Mouse (Mus musculus): ENCODE measurements around the gene Map1b. TPM values are rescaled to one million over a fixed set of nuclear protein-coding genes. Genes with fewer than 3 reads are reported as not detected.

Map1b gene
- total RNA-seq, 2 experiments from 2014 or later, result 8.4 to 9.5 TPM

DNA sequence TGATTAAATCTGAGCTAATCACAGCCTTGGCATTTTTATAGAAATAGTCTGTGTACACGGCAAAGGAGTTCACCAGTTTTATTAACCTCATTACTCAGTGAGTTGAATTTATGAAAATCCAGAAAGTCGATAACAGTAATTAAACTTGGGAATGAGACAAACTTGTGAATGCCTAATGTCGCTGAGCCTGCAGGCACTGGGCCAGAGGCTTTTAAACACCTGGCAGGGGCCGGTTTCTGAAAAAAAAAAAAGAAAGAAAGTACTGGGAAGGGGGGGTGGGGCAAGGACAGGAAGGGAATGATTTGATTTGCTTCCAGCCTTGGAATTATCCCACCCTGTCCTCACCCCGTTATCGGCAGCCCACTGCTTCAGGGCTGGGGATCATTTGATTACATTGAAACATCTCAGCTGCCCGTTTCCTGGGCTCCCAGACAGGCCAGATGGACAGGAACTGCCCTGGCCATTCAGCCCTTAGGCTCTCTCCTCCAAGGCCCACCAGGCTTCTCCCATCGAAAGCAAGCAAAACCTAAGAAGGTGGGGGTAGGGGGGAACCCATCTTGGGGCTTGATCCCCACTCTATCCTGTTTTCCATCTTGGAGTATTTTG lies 21.7 kb upstream of the Map1b start:
- DNase-seq, result no peak
- intact Hi-C loops (cut with DNase I), result no loop called here

DNA sequence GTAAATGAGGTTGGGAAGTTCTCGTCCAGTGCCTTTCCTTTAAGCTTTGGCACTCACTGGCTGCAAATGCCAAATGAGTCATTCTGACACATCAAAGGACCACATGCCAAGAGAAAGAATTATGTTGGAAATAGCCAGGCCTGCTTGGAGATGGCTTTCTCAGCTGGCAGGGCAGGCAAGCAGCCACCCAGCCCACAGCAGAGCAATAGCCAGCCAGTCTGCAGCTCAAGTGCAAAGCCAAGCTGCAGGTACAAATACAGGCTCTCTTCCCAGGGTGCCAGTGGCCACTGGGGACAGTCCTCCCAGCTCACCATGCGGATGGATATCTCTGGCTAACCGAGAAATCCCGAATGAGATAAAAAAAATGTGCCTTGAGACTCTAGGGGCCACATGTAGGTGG lies 12.1 kb upstream of the Map1b start:
- intact Hi-C loops (cut with DNase I), result no loop called here
- no peak for DNase-seq

DNA sequence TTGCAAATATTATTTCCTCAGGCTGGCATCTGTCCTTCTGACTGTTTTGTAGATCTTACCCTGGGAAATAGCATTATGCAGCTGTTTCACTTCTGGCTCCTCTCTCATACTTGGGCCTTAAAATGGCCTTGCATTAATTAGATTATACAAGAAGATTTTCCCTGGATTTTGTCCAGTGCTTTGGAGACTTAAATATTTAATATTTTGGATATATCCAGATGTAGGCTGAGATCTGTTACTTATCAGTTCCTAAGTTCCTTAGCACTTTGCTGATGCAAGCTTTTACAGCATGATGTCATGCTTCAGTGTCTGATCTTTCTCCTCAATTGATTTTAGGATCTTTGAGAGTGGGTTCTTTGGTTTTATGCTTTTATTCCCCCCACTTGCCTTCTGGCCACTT lies 11.6 kb upstream of the Map1b start:
- DNase-seq, result no peak
- intact Hi-C loops (cut with DNase I), result no loop called here

DNA sequence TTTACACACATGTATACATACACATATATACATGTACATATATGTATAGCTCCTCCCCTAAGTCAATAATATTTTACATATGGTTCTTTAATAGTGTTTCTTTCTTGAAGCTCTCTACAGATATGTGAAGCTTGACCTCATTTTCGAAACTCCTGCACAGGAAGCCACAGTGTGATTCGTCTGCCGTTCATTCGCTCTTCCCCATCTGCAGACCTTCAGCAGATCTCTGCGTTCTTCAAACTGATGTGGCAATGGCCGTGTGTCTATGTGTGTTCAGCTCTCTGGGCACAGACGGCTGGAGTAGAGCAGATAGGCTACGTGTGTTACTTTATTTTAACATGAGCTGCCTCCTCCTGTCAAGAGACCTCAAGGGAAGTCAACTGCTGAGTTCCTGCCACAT lies 9.2 kb upstream of the Map1b start:
- intact Hi-C loops (cut with DNase I), result no loop called here
- no peak for DNase-seq

- no peak for DNase-seq
- intact Hi-C loops (cut with DNase I), result loop anchor here (10.0 kb wide), 1 partner anchor 317 kb away; no protein-coding TSS in a partner anchor
Observed at GRCm38 (mm10) chr13:99517836-99518235, 1.5 kb upstream of the Map1b start.

- DNase-seq, result peak in 1 of 2 experiments; percentile 21
- intact Hi-C loops (cut with DNase I), result loop anchor here (10.0 kb wide), 1 partner anchor 319 kb away; no protein-coding TSS in a partner anchor
Observed at GRCm38 (mm10) chr13:99515736-99516447, 448 bp downstream of the Map1b start.

- intact Hi-C loops (cut with DNase I), result loop anchor here (10.0 kb wide), 1 partner anchor 320 kb away; no protein-coding TSS in a partner anchor
- peak; percentile 59 to 66 for DNase-seq
Observed at GRCm38 (mm10) chr13:99514917-99515591, 1.3 kb downstream of the Map1b start.

GRCm38 (mm10) chr13:99513990-99514389 lies 2.4 kb downstream of the Map1b start:
- intact Hi-C loops (cut with DNase I), result loop anchor here (10.0 kb wide), 1 partner anchor 321 kb away; no protein-coding TSS in a partner anchor
- no peak for DNase-seq

GRCm38 (mm10) chr13:99513138-99513537 lies 3.2 kb downstream of the Map1b start:
- intact Hi-C loops (cut with DNase I), result loop anchor here (10.0 kb wide), 1 partner anchor 322 kb away; no protein-coding TSS in a partner anchor

GRCm38 (mm10) chr13:99509896-99510295 lies 6.4 kb downstream of the Map1b start:
- intact Hi-C loops (cut with DNase I), result loop anchor here (10.0 kb wide), 1 partner anchor 325 kb away; no protein-coding TSS in a partner anchor

More at GRCm38 (mm10) chr13:99513138-99513537, 3.2 kb downstream of the Map1b start:
- DNase-seq, result peak; percentile 38 to 42

DNA sequence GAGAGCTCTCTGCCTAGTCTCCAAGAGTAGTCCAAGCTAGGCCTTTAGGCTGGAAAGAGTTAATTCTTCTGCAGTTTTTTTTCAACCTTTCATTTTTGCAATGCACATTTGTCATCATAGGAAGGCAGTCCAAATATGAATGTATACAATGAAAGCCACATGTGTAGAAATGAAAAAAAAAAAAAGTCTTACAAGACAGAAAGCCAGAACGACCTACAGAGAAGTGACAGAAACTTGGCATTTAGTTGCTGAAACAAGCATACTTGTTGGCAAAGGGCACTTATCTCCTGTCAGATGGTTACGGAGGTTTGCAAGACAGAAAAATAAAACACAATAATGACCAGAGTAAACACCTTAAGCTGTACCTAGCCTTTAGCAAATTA lies 9.8 kb downstream of the Map1b start:
- intact Hi-C loops (cut with DNase I), result no loop called here
- DNase-seq, result no peak

More at GRCm38 (mm10) chr13:99509896-99510295, 6.4 kb downstream of the Map1b start:
- no peak for DNase-seq

DNA sequence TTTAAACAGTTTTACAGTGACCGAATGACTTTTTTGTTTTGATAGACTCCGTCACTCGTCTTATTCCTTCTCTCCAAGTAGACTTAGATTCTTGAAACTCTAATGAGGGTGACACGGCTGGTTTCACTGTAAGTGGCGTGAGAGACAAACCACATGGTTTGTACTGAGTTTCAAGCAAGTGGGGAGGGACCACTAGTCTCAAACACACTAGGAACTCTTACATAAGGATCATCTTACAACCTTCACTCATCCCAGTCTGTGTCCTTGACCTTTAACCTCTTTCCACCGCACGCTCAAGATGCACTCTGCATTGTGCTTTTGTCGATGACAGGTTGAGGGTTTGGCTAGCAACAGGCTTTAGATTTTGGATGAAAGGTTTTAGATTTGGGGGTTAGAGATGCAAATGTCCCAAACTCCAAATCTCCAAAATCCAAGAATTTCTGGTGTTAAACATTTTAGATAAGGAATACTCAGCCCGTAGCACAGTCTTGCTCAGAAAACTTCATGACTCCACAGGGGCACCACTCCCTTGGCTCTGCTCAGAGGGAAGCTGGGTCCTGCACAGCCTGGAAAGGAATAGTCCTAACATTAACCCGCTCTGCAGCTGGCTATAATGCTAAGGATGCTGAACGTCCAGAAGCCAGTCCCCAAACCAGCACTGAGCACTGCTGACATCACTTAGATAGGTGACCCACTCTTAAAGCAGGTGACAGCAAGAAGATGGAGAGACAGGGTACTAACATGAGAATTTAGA lies 10.3 kb downstream of the Map1b start:
- intact Hi-C loops (cut with DNase I), result no loop called here

DNA sequence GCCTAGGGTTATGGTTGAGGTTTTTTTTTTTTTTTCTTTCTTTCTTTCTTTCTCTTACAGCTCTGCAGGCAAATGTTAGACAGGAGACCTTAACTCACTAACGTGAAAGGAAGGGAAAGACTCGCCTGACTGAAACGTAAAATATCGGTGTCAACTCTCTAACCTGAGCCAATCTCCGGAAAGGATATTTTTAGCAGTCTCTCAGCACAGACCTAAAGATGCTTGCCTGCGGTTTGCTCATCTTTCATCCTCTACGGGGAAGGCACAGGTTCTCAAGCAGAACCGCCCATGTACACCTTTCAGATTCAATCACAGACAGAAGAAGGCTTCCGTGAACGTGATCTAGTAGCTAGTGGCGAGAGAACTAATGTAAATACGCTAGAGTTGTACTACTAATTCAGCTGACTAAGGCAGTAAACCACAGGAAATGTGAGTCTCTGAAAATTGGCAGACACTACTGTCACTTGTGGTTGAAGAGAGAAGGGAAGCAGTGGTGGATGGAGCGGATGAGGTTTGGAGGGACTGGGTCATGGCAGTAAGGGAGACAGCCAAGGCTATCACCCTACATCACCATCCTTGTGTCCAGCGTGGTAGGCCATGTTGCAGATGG lies 12.9 kb downstream of the Map1b start:
- no peak for DNase-seq
- intact Hi-C loops (cut with DNase I), result no loop called here

More for the DNA sequence above, 10.3 kb downstream of the Map1b start:
- DNase-seq, result no peak

- intact Hi-C loops (cut with DNase I), result no loop called here
- no peak for DNase-seq
Observed at GRCm38 (mm10) chr13:99502911-99503310, 13.4 kb downstream of the Map1b start.

GRCm38 (mm10) chr13:99502126-99502744 lies 14.1 kb downstream of the Map1b start:
- DNase-seq, result no peak
- intact Hi-C loops (cut with DNase I), result no loop called here

DNA sequence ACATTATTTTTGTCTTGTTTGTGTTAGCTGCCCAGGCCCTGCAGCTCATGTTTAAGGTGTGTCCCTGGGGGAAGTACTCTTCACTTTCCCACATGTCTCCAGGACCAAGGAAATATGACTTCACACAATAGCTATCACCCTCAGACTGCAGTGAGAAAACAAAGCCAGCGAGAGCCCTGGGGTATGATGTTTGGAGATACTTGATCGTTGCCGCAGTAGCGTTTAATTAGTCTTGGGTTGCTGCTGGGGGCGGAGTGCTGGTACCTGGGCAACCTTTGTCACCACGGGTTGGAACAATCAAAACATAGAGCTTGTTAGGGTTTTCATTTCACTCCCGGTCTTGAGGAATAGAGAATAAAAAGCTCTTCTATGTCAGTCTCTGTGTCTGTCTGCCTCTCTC lies 14.9 kb downstream of the Map1b start:
- intact Hi-C loops (cut with DNase I), result no loop called here

GRCm38 (mm10) chr13:99500609-99501008 lies 15.7 kb downstream of the Map1b start:
- intact Hi-C loops (cut with DNase I), result no loop called here

More for the DNA sequence above, 14.9 kb downstream of the Map1b start:
- no peak for DNase-seq

DNA sequence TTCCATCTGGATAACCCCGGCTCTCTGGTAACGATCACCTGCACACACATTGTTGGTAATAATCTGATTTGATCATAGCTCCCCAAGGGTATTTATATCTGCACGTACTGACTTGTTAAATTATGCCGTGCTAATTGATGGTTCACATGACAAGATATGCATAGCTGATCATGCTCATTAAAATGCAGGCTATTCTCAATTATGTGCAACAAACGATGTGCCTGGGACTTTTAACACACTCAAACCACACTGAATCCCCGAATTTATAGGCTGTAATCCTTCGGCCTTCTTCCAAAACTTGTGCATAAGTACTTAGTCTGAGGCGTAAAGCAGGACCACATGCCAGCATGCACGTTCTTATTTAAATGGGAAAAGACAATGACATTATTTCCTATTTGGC lies 16.6 kb downstream of the Map1b start:
- intact Hi-C loops (cut with DNase I), result no loop called here
- no peak for DNase-seq

More at GRCm38 (mm10) chr13:99500609-99501008, 15.7 kb downstream of the Map1b start:
- DNase-seq, result no peak

- intact Hi-C loops (cut with DNase I), result no loop called here
- DNase-seq, result no peak
Observed at GRCm38 (mm10) chr13:99496106-99496505, 20.2 kb downstream of the Map1b start.

Measured in gastrocnemius, postnatal 36 days (tissue).